Mouse (Mus musculus) 3T3-L1 (cell line): Measurements from ENCODE around the gene Obp2a.
"Not testable (repeated sequence)": the region's sequence is repeated elsewhere in the genome, so short reads cannot be mapped to it uniquely, and the experiment has no call there.

Source experiments
- DNase-seq: peaks from one replicate; pipeline ENCODE4 v3.0.0-alpha.2; 2015; ENCODE audit warnings: low read depth, low spot score

The Obp2a gene

GRCm38 (mm10) chr2:25709791-25710190 is 9.9 kb downstream of the Obp2a start:
- not testable (repeated sequence) for DNase-seq

DNA sequence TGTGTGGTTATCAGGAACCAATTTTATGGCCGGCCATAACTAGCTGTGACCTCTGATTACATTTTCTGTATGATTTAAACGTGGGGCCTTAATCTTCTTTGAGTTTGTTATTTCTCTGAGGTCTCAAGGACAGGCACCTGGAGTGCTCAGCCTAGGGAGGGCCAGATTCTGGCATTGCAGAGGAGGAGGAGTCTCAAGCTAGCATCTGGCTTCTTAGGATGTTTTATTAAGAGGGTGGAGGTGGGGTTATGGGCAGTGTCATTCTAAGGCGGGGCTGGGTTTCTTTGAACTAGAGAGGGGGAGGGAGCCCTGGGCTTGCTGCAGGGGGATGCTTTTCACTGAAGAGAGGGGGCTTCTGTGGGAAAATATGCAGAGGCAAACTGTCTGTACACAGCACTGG is 11.8 kb downstream of the Obp2a start:
- DNase-seq, result not testable (repeated sequence)

GRCm38 (mm10) chr2:25717222-25717621 is 17.4 kb downstream of the Obp2a start:
- DNase-seq, result no peak

DNA sequence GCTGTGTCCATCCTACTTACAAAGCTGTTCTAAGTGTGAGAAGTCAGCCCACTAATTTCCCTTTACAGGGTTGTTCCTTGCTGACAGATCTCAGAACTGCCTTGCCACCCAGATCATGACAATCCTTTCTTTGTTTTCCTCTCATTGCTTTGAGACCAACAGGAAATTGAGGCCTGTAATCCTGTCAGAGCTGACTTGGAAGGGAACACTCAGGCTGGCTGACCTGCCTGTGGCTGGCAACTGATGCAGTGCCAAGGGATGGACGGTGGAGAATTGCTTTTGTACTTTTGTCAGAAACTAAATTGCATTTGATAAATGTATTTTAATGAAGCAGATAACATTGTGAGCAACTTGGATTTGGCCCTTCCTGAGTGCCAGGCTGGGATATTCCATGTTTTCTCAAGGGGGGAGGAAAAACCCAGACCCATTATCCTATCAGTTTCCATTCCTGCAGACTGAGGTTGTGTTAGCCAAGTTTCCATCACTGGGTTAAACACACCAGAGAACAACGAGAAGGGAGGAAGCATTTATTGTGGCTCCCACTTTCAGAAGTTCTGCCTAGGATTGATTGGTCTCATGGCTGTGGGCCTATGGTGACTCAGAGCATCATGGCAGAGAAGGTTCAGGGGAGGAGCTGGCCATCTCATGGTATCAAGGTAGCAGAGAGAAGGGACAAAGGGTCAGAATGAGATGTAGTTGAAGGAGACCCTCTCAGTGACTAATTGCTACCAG is 33.5 kb downstream of the Obp2a start:
- DNase-seq, result no peak

DNA sequence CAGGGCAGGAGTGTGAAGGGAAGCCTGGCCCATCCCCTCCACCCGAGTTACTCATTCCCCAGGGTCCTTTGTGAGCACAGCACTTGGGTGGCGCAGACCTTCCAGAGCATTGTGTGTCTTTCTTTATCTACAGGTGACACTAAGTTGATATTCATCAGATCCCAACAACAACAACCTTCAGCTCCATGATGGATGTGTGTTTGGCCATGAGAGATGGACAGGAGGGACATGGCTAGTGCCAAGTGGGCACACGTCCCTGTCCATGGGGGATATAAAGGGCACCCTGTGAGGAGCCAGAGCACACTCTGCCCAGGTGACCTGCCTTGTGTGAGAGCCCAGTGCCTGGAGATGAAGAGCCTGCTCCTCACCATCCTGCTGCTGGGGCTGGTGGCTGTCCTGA is 36.9 kb downstream of the Obp2a start, which contains the start of gene Obp2b:
Gene Obp2b, plus strand, starts transcription at position 301 of the 400 bp plus-strand sequence.
- DNase-seq, result not testable (repeated sequence)

DNA sequence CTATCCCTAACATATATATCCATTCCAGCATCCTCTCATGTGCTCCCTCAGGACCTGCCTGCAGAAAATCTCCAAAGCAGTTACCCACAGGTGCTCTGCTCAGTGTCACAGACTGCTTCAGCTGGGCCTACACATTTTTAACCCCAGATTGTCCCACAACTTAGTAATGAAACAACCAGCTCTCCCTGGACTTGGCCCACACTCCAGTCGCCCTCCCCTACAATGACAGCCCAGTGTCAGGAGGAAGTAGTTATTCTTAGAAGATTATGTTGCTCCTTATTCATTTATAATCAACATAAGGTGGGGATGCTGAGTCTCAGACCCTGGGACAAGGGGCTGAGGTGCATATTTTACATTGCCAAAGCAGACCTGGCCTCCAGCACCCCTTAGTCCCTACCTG is 41.8 kb downstream of the Obp2a start:
- no peak for DNase-seq
